Mouse (Mus musculus): Measurements from ENCODE around the gene Rragb. TPM values are rescaled to one million over a fixed set of nuclear protein-coding genes. Genes with fewer than 3 reads are reported as not detected.
"Not testable (repeated sequence)": the region's sequence is repeated elsewhere in the genome, so short reads cannot be mapped to it uniquely, and the experiment has no call there.

The Rragb gene
- 1.7 and 2.4 TPM in 2 replicates for polyA plus RNA-seq (2015; fragmentation: Nextera tagmentation; extraction: Ambion mirVana)

GRCm38 (mm10) chrX:153139734-153140515 is at the start of gene Rragb:
Rragb (plus strand) TSS chrX:153139981.
- H3K9ac ChIP-seq (replicated peaks; ENCODE audit: low read length) = peak within 1 kb of the TSS; percentile 58
- peaks cover 23% of the 10 kb centered on the region for H3K27me3 ChIP-seq (ENCODE audit: insufficient read depth, low read length)
- H3K27ac ChIP-seq (ENCODE audit: low read length) = no peak within 1 kb of the TSS
- 18% methylated on average over 47 of the region's 47 CpGs for WGBS
- H3K4me1 ChIP-seq (ENCODE audit: insufficient read depth, low read length) = no peaks in the 10 kb centered on the region
- H3K4me3 ChIP-seq (ENCODE audit: low read length) = peak within 1 kb of the TSS; percentile 53
- H3K4me2 ChIP-seq (replicated peaks; ENCODE audit: low read depth, low read length) = peak within 1 kb of the TSS; percentile 61
- no peaks in the 10 kb centered on the region for H3K36me3 ChIP-seq (ENCODE audit: insufficient read depth, low read length)
- ATAC-seq (ENCODE audit: low FRiP score, low TSS enrichment) = peak; percentile 97
- H3K9me3 ChIP-seq (ENCODE audit: low read length) = no peaks in the 10 kb centered on the region

- Histone ChIP-seq H3K4me3 (ENCODE audit: low read length) (no peak within 1 kb of the TSS), H3K9me3 (ENCODE audit: low read length) (no peaks in the 10 kb centered on the region), H3K4me2 (replicated peaks; ENCODE audit: low read depth, low read length) (no peak within 1 kb of the TSS), H3K9ac (replicated peaks; ENCODE audit: low read length) (no peak within 1 kb of the TSS), H3K27me3 (ENCODE audit: insufficient read depth, low read length) (peaks cover 6% of the 10 kb centered on the region; the same call in 1 of the 2 replicates), H3K27ac (ENCODE audit: low read length) (no peak within 1 kb of the TSS), H3K36me3 (ENCODE audit: insufficient read depth, low read length) (no peaks in the 10 kb centered on the region), H3K4me1 (ENCODE audit: insufficient read depth, low read length) (no peaks in the 10 kb centered on the region)
- 13% methylated on average over 2 of the region's 3 CpGs for WGBS
- no peak for ATAC-seq (ENCODE audit: low FRiP score, low TSS enrichment)
These were observed 21.3 kb upstream of the Rragb start, which contains the start of gene Foxr2 for GRCm38 (mm10) chrX:153118486-153118885. Foxr2 (plus strand) TSS chrX:153118786.

GRCm38 (mm10) chrX:153119013-153119412 is 20.8 kb upstream of the Rragb start:
- Histone ChIP-seq H3K4me2 (replicated peaks; ENCODE audit: low read depth, low read length) (no peak overlapping the region), H3K9ac (replicated peaks; ENCODE audit: low read length) (no peak overlapping the region), H3K36me3 (ENCODE audit: insufficient read depth, low read length) (no peaks in the 10 kb centered on the region), H3K9me3 (ENCODE audit: low read length) (no peaks in the 10 kb centered on the region), H3K4me3 (ENCODE audit: low read length) (no peak overlapping the region), H3K27me3 (ENCODE audit: insufficient read depth, low read length) (peaks cover 6% of the 10 kb centered on the region; the same call in 1 of the 2 replicates), H3K27ac (ENCODE audit: low read length) (no peak overlapping the region), H3K4me1 (ENCODE audit: insufficient read depth, low read length) (no peaks in the 10 kb centered on the region)
- WGBS = 44% methylated on average over 2 of the region's 2 CpGs
- no peak for ATAC-seq (ENCODE audit: low FRiP score, low TSS enrichment)

GRCm38 (mm10) chrX:153142656-153143055 is 2.9 kb downstream of the Rragb start:
- H3K36me3 ChIP-seq (ENCODE audit: insufficient read depth, low read length) = no peaks in the 10 kb centered on the region
- H3K9me3 ChIP-seq (ENCODE audit: low read length) = no peaks in the 10 kb centered on the region
- no peak overlapping the region for H3K9ac ChIP-seq (replicated peaks; ENCODE audit: low read length)
- no peak for ATAC-seq (ENCODE audit: low FRiP score, low TSS enrichment)
- WGBS = 86% methylated on average over 3 of the region's 3 CpGs
- no peak overlapping the region for H3K4me3 ChIP-seq (ENCODE audit: low read length)
- no peak overlapping the region for H3K4me2 ChIP-seq (replicated peaks; ENCODE audit: low read depth, low read length)
- no peak overlapping the region for H3K27ac ChIP-seq (ENCODE audit: low read length)
- no peaks in the 10 kb centered on the region for H3K4me1 ChIP-seq (ENCODE audit: insufficient read depth, low read length)
- peaks cover 19% of the 10 kb centered on the region for H3K27me3 ChIP-seq (ENCODE audit: insufficient read depth, low read length)

GRCm38 (mm10) chrX:153151766-153152165 is 12.0 kb downstream of the Rragb start:
- no peak overlapping the region for H3K4me2 ChIP-seq (replicated peaks; ENCODE audit: low read depth, low read length)
- H3K4me1 ChIP-seq (ENCODE audit: insufficient read depth, low read length) = no peaks in the 10 kb centered on the region
- H3K27me3 ChIP-seq (ENCODE audit: insufficient read depth, low read length) = peaks cover 2% of the 10 kb centered on the region; the same call in 1 of the 2 replicates
- no peak overlapping the region for H3K27ac ChIP-seq (ENCODE audit: low read length)
- H3K9me3 ChIP-seq (ENCODE audit: low read length) = no peaks in the 10 kb centered on the region
- H3K4me3 ChIP-seq (ENCODE audit: low read length) = no peak overlapping the region
- no peak overlapping the region for H3K9ac ChIP-seq (replicated peaks; ENCODE audit: low read length)
- ATAC-seq (ENCODE audit: low FRiP score, low TSS enrichment) = no peak
- H3K36me3 ChIP-seq (ENCODE audit: insufficient read depth, low read length) = no peaks in the 10 kb centered on the region
- WGBS = 19% methylated on average over 1 of the region's 1 CpGs

- no peak for ATAC-seq (ENCODE audit: low FRiP score, low TSS enrichment)
- Histone ChIP-seq H3K27ac (ENCODE audit: low read length) (no peak overlapping the region), H3K4me1 (ENCODE audit: insufficient read depth, low read length) (no peaks in the 10 kb centered on the region), H3K27me3 (ENCODE audit: insufficient read depth, low read length) (no peaks in the 10 kb centered on the region), H3K4me2 (replicated peaks; ENCODE audit: low read depth, low read length) (no peak overlapping the region), H3K9ac (replicated peaks; ENCODE audit: low read length) (no peak overlapping the region), H3K36me3 (ENCODE audit: insufficient read depth, low read length) (no peaks in the 10 kb centered on the region), H3K9me3 (ENCODE audit: low read length) (no peaks in the 10 kb centered on the region), H3K4me3 (ENCODE audit: low read length) (no peak overlapping the region)
- WGBS = 62% methylated on average over 3 of the region's 3 CpGs
These were observed 15.5 kb downstream of the Rragb start for GRCm38 (mm10) chrX:153155322-153155721.

- no peak for ATAC-seq (ENCODE audit: low FRiP score, low TSS enrichment)
- Histone ChIP-seq H3K27me3 (ENCODE audit: insufficient read depth, low read length) (no peaks in the 10 kb centered on the region), H3K4me1 (ENCODE audit: insufficient read depth, low read length) (no peaks in the 10 kb centered on the region), H3K36me3 (ENCODE audit: insufficient read depth, low read length) (no peaks in the 10 kb centered on the region), H3K27ac (ENCODE audit: low read length) (no peak overlapping the region), H3K9me3 (ENCODE audit: low read length) (no peaks in the 10 kb centered on the region), H3K4me2 (replicated peaks; ENCODE audit: low read depth, low read length) (no peak overlapping the region), H3K4me3 (ENCODE audit: low read length) (no peak overlapping the region), H3K9ac (replicated peaks; ENCODE audit: low read length) (no peak overlapping the region)
- 10% methylated on average over 1 of the region's 1 CpGs for WGBS
These were observed 35.0 kb downstream of the Rragb start for GRCm38 (mm10) chrX:153174786-153175185.

- Histone ChIP-seq H3K27me3 (ENCODE audit: insufficient read depth, low read length) (no peaks in the 10 kb centered on the region), H3K9ac (replicated peaks; ENCODE audit: low read length) (no peak overlapping the region), H3K4me1 (ENCODE audit: insufficient read depth, low read length) (no peaks in the 10 kb centered on the region), H3K9me3 (ENCODE audit: low read length) (no peaks in the 10 kb centered on the region), H3K4me3 (ENCODE audit: low read length) (no peak overlapping the region), H3K4me2 (replicated peaks; ENCODE audit: low read depth, low read length) (no peak overlapping the region), H3K36me3 (ENCODE audit: insufficient read depth, low read length) (no peaks in the 10 kb centered on the region), H3K27ac (ENCODE audit: low read length) (no peak overlapping the region)
- no peak for ATAC-seq (ENCODE audit: low FRiP score, low TSS enrichment)
- 69% methylated on average over 2 of the region's 2 CpGs for WGBS
These were observed 42.4 kb downstream of the Rragb start for GRCm38 (mm10) chrX:153182221-153182620.

- not testable (repeated sequence) for H3K4me3 ChIP-seq (ENCODE audit: low read length); H3K9me3 ChIP-seq (ENCODE audit: low read length); H3K27ac ChIP-seq (ENCODE audit: low read length); ATAC-seq (ENCODE audit: low FRiP score, low TSS enrichment); H3K4me2 ChIP-seq (replicated peaks; ENCODE audit: low read depth, low read length); H3K4me1 ChIP-seq (ENCODE audit: insufficient read depth, low read length); H3K36me3 ChIP-seq (ENCODE audit: insufficient read depth, low read length); H3K9ac ChIP-seq (replicated peaks; ENCODE audit: low read length); H3K27me3 ChIP-seq (ENCODE audit: insufficient read depth, low read length)
- WGBS = 78% methylated on average over 2 of the region's 2 CpGs
These were observed 59.4 kb downstream of the Rragb start for GRCm38 (mm10) chrX:153199185-153199584.

- ATAC-seq (ENCODE audit: low FRiP score, low TSS enrichment) = no peak
- H3K27ac ChIP-seq (ENCODE audit: low read length) = no peak overlapping the region
- H3K4me3 ChIP-seq (ENCODE audit: low read length) = no peak overlapping the region
- no peaks in the 10 kb centered on the region; the same call in 1 of the 2 replicates for H3K27me3 ChIP-seq (ENCODE audit: insufficient read depth, low read length)
- H3K4me1 ChIP-seq (ENCODE audit: insufficient read depth, low read length) = no peaks in the 10 kb centered on the region
- WGBS = 50% methylated on average over 1 of the region's 1 CpGs
- no peak overlapping the region for H3K4me2 ChIP-seq (replicated peaks; ENCODE audit: low read depth, low read length)
- no peaks in the 10 kb centered on the region for H3K36me3 ChIP-seq (ENCODE audit: insufficient read depth, low read length)
- no peaks in the 10 kb centered on the region for H3K9me3 ChIP-seq (ENCODE audit: low read length)
- no peak overlapping the region for H3K9ac ChIP-seq (replicated peaks; ENCODE audit: low read length)
These were observed 71.3 kb downstream of the Rragb start for GRCm38 (mm10) chrX:153211101-153211500.
